In genomic region chr14:27168387-27168786, GRCm38 (mm10) we compare ENCODE assay signal across 16 mouse cellular contexts.
"Had no signal": no experiment of that assay in that cellular context is flagged by ENCODE, and none has a peak within 500 bp of the region (broad histone marks: within the 10 kb centered on the region; RNA-seq: fewer than 3 reads in every experiment).

No protein-coding gene starts in this region.

- H3K27me3 ChIP-seq: lung, embryonic 15.5 days; midbrain, embryonic 13.5 days; midbrain, embryonic 15.5 days; neural tube, embryonic 12.5 days; stomach, embryonic 15.5 days had no signal

- DNase-seq: lung, postnatal 14 days; lung, postnatal 36 days; right cerebral cortex, postnatal 14 days; thymus, adult 2 months; thymus, postnatal 25 days; thymus, postnatal 4 days had no signal

- H3K9ac ChIP-seq: lung, embryonic 15.5 days; midbrain, embryonic 13.5 days; midbrain, embryonic 15.5 days; neural tube, embryonic 12.5 days; stomach, embryonic 15.5 days had no signal

- H3K4me3 ChIP-seq: lung, embryonic 15.5 days; megakaryocyte, embryonic 14.5 days; midbrain, embryonic 13.5 days; midbrain, embryonic 15.5 days; neural tube, embryonic 12.5 days; stomach, embryonic 15.5 days had no signal

- H3K9me3 ChIP-seq: lung, embryonic 15.5 days; megakaryocyte, embryonic 14.5 days; midbrain, embryonic 13.5 days; midbrain, embryonic 15.5 days; neural tube, embryonic 12.5 days; stomach, embryonic 15.5 days had no signal

- H3K4me1 ChIP-seq: midbrain, embryonic 15.5 days; neural tube, embryonic 12.5 days had no signal

- H3K36me3 ChIP-seq: lung, embryonic 15.5 days; midbrain, embryonic 13.5 days; midbrain, embryonic 15.5 days; neural tube, embryonic 12.5 days; stomach, embryonic 15.5 days had no signal

- ATAC-seq: lung, postnatal 0 days; midbrain, embryonic 13.5 days; midbrain, embryonic 15.5 days had no signal

- H3K27ac ChIP-seq: lung, embryonic 15.5 days; macrophage; midbrain, embryonic 13.5 days; midbrain, embryonic 15.5 days; neural tube, embryonic 12.5 days; stomach, embryonic 15.5 days; stomach, postnatal 0 days had no signal

- H3K4me2 ChIP-seq: lung, embryonic 15.5 days; midbrain, embryonic 11.5 days; midbrain, embryonic 13.5 days; midbrain, embryonic 15.5 days; neural tube, embryonic 12.5 days; stomach, embryonic 15.5 days had no signal
